Mouse (Mus musculus): ENCODE data around the gene Hist1h2bl.
A peak's percentile ranks its signal among the peaks of the same experiment; 100 is the strongest.
"Not testable (repeated sequence)": the region's sequence is repeated elsewhere in the genome, so short reads cannot be mapped to it uniquely, and the experiment has no call there.

Gene Hist1h2bl

DNA sequence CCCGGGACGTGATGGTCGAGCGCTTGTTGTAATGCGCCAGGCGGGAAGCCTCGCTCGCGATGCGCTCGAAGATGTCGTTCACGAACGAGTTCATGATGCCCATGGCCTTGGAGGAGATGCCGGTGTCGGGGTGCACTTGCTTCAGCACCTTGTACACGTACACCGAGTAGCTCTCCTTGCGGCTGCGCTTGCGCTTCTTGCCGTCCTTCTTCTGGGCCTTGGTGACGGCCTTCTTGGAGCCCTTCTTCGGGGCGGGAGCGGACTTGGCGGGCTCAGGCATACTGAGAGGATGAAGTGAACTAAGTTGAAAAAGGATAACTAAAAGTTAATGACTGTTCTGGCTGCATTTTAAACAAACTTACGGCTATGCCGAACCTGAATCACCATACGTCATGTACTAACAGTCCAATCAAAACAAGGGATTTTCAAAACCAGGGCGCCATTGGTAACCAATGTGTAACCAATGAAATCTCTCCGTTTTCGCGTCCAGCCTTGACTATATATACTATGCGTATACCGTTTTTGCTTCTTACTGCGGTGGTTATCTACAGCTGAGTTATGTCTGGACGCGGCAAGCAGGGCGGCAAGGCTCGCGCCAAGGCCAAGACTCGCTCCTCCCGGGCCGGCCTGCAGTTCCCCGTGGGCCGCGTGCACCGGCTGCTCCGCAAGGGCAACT is at the start of gene Hist1h2bl, which contains the start of gene Hist1h2ai:
Gene Hist1h2bl (minus strand): TSS at position 280 of the 676 bp plus-strand sequence.
Gene Hist1h2ai (plus strand): TSS at position 559 of the 676 bp plus-strand sequence.
- peak; percentile 54 to 71 for DNase-seq

DNA sequence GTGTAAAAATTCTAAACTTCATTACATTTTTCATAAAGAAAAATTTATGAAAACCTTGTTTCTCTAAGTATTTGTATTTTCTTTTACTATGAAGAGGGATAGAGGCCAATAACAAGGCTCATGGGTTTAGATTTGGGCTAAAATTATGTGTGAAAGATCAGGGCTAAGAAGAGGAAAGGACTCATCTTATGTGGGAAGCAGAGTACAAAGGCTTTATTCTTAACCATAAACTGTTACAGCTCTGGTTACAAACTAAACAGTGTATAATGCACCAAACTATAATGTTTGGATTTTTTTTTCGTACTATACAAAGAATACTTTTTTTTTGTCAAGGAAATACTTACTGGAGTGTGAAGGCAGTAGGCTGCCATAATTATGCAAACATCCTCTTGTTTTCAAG is 39.8 kb upstream of the Hist1h2bl start:
- DNase-seq, result no peak

DNA sequence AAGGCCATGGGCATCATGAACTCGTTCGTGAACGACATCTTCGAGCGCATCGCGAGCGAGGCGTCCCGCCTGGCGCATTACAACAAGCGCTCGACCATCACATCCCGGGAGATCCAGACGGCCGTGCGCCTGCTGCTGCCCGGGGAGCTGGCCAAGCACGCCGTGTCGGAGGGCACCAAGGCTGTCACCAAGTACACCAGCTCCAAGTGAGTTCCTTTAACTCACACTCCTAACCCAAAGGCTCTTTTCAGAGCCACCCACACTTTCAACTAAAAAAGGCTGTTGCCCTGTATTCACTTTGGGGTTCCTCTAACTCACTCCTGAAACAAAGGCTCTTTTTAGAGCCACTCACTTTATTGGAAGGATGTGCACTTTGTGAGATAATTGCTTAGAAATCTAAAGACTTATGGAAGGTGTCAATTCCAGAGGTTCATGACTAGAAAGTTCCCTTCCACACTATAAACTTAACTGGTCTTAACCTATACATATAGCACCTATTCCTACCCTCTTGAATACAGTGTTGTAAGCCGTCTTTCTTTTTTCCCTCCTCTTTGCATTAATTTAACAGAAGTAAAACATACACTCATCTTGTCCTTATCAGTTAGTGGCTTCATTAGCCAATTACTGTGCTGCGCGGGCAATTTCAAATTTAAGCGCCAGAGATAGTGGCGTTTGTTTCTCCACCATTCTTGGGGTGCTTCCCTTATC is 38.5 kb upstream of the Hist1h2bl start:
- not testable (repeated sequence) for DNase-seq

DNA sequence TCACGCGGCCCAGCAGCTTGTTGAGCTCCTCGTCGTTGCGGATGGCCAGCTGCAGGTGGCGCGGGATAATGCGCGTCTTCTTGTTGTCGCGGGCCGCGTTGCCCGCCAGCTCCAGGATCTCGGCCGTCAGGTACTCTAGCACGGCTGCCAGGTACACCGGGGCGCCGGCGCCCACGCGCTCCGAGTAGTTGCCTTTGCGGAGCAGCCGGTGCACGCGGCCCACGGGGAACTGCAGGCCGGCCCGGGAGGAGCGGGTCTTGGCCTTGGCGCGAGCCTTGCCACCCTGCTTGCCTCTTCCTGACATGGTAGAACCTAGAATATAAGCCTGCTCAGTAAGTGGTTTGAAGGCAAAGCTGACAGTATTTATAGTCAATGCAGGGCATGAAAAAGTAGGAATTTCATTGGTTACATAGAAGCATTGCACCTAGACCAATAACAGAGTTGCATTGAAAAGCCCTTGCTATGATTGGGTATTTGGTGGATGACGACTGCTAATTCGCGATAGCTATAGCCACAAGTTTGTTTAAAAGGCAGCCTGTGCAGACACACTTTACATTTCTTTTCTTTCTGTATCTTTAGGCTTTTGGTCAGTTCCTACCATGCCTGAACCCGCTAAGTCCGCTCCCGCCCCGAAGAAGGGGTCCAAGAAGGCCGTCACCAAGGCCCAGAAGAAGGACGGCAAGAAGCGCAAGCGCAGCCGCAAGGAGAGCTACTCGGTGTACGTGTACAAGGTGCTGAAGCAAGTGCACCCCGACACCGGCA is 37.8 kb upstream of the Hist1h2bl start, which contains the start of the genes Hist1h2ak and Hist1h2bn:
Gene Hist1h2ak (minus strand): TSS at position 304 of the 762 bp plus-strand sequence.
Gene Hist1h2bn (plus strand): TSS at position 600 of the 762 bp plus-strand sequence.
- peak; percentile 12 to 58 for DNase-seq

GRCm38 (mm10) chr13:21753051-21753523 is 37.1 kb upstream of the Hist1h2bl start:
- no peak for DNase-seq

GRCm38 (mm10) chr13:21752356-21752755 is 36.4 kb upstream of the Hist1h2bl start:
- no peak for DNase-seq

- no peak for DNase-seq
Observed at GRCm38 (mm10) chr13:21751827-21752226, 35.9 kb upstream of the Hist1h2bl start.

DNA sequence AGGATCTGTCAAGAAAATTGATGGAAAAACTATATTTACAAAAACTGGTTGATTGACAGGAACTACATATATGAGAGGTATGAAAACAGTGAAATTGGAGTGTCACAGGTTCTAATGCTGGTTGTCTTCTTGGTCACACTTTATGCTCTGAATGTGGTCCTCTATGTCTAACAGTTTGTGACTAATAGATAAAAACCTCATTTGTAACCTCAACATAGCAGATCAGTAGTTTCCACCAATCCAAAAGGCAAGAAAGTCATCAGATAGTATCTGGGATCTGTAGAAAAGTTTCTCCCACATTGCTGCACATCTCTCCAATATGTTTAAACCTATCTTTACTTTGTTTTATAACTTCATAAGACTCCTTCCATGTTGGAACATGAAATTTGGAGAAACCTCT is 35.5 kb upstream of the Hist1h2bl start:
- no peak for DNase-seq

DNA sequence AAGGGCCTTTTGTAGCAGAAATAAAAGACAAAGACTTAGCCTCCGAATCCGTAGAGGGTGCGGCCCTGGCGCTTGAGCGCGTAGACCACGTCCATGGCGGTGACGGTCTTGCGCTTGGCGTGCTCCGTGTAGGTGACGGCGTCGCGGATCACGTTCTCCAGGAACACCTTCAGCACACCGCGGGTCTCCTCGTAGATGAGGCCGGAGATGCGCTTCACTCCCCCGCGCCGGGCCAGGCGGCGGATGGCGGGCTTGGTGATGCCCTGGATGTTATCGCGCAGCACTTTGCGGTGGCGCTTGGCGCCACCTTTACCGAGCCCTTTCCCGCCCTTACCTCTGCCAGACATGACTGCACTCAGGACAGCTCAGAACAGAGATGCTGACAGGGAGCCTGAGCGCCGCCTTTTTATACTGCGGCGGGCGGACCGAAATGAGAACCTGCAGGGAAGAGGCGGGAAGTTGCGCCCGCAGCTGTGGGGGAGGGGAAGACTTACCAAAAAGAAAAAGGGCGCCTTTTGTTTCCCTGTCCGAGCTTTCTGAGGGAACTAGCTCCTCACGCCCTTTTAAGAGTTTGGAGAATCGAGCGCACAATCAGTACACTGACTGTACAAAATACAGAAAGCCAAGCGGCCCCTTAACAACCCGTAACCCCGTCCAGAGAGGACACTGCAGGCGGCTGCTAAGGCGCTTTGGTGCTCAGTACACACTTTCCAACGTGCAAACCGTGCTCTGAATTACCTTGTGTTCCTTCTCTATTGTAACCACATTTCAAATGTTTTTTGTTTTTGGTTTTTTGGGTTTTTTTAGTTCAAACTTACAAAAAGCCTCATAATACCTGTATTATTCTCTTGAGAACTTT is 34.4 kb upstream of the Hist1h2bl start, which contains the start of gene Hist1h4k:
Gene Hist1h4k (minus strand): TSS at position 347 of the 859 bp plus-strand sequence.
- peak; percentile 58 to 68 for DNase-seq

- no peak for DNase-seq
Observed at GRCm38 (mm10) chr13:21749387-21750158, 33.6 kb upstream of the Hist1h2bl start.

GRCm38 (mm10) chr13:21745006-21745405 is 29.1 kb upstream of the Hist1h2bl start:
- no peak for DNase-seq

DNA sequence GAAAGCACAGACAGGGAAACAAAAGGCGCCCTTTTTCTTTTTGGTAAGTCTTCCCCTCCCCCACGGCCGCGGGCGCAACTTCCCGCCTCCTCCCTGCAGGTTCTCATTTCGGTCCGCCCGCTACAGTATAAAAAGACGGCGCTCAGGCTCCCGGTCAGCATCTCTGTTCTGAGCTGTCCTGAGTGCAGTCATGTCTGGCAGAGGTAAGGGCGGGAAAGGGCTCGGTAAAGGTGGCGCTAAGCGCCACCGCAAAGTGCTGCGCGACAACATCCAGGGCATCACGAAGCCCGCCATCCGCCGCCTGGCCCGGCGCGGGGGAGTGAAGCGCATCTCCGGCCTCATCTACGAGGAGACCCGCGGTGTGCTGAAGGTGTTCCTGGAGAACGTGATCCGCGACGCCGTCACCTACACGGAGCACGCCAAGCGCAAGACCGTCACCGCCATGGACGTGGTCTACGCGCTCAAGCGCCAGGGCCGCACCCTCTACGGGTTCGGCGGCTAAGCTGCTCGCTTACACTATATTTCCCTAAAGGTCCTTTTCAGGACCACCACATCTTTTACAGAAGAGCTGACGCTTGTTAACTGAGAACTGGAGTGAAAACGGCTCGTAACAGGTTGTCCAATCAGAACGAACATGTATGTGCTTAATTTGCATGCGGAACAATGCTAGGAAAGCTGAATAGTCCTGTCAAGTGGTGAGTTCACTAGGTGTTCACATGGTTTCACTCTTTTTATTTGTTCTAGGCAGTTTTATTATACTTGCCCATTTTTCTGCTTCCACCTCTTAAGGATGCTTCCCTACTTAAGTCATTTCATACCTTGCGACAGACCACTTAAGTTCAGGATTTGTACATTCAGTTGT is 19.2 kb upstream of the Hist1h2bl start, which contains the start of gene Hist1h4j:
Gene Hist1h4j (plus strand): TSS at position 159 of the 862 bp plus-strand sequence.
- not testable (repeated sequence) for DNase-seq

- DNase-seq, result peak; percentile 64 to 68
Observed at GRCm38 (mm10) chr13:21734010-21734905, 18.3 kb upstream of the Hist1h2bl start.

- DNase-seq, result no peak
Observed at GRCm38 (mm10) chr13:21733466-21733865, 17.5 kb upstream of the Hist1h2bl start.

DNA sequence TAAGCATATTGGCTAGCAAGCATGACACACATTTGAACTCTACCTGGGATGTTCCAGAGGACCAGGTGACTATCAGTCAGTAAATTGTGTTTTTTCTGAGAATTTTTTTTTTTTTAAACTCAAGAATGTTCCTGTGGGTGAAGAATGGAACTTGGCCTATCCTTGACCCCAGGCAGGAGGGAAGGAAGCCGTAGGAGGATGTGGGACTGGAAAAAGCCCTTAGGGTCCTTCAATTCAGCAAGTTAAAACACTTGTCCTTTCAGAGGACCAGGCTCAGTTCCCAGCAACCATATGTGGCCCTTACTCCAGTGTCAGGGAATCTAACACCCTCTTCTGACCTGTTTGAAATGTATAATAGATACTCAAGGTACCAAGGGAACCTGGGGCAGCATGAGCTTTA is 13.6 kb upstream of the Hist1h2bl start:
- no peak for DNase-seq

DNA sequence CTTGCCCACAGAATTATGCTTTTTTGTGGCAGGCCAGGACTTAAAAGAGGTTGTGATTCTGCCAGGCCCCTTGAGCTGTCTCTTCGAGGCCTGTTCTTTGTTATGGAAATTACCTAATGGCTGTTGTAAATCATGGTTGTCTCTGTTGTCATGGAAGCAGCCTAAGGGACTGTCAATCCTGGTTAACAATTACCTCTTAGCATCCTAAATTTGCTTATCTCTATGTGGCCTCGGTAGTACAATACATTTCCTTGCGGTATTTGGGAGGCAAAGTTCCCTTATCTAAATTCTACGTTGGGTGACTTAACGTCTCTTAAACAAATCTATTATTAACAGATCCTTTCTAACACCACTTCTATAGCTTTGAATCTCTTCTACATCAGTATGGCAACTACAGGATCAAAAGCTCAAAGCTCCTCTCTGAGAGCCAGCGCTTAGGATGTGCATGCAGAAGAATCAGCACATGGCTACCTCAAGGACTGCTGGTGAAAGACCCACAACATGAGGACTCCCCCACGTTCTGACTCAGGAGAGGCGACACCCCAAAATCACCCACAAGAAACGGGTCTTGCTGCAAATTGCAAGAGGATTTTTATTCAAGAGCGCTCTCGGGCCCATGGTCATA is 12.1 kb upstream of the Hist1h2bl start:
- DNase-seq, result no peak

DNA sequence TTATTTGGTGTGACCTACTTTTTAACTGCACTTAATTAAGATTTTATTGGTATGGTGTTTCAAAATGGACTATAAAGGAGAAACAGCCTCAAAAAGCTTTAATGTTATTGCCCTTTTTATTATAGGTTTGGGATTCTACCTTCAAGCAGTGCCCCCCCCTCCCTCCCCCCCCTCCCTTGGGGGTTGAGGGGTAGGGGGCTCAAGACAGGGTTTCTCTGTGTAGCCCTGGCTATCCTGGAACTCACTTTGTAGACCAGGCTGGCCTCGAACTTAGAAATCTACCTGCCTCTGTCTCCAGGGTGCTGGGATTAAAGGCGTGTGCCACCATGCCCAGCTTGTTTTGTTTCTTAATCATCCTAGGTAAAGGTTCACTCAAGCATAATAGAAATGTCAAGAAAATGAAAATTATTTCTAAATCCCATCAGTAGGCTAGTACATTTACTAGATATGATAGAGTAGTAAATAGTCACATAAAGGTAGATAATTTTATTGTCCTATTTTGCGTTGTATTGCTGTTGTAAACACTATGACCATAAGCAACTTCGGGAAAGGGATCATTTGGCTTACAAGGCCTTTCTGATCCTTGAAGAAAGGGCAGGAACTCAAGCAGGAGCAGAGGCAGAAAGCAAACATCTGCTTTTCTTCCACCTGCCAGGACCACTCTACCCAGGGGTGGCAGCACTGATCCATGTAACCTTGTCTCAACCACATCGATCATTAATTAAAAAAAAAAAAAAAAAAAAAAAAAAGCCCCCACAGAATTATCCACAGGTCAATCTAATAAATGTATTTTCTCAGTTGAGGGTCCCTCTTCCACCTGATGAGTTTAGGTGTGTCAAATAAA is 7.3 kb upstream of the Hist1h2bl start:
- DNase-seq, result no peak
